Mouse (Mus musculus) liver, postnatal 0 days (tissue): ENCODE results near the gene Apaf1.

Source experiments
- CTCF ChIP-seq: sonication (generic); IDR thresholded peaks from 2 replicates; pipeline ENCODE4 v1.5.1; 2016; ENCODE audit warnings: antibody characterized with exemption, low read depth
- EP300 ChIP-seq: IDR thresholded peaks from 2 replicates; pipeline ENCODE4 v1.6.1; 2016; ENCODE audit warnings: antibody characterized with exemption, low read depth, mild to moderate bottlenecking

GRCm38 (mm10) chr10:91051156-91051555 lies 31.4 kb downstream of the Apaf1 start:
- no peak for TF ChIP-seq EP300
- TF ChIP-seq CTCF: no peak
